Mouse (Mus musculus): ENCODE measurements at regions not wholly inside any gene's neighbourhood (a gene's known extent, or its start where the extent isn't known, plus 50 kb on each side); places are given as distances from the start of the nearest gene placed in this dataset.

GRCm38 (mm10) chr15:40223272-40223671 lies 89.1 kb downstream of the 9330182O14Rik start:
- Histone ChIP-seq H3K4me3 (ENCODE audit: low read depth, low read length) (no peak overlapping the region), H3K4me2 (ENCODE audit: low read depth) (no peak overlapping the region), H3K27ac (ENCODE audit: low read depth, low read length) (no peak overlapping the region), H3K9me3 (ENCODE audit: control insufficient read depth, low read length) (0 out of 2 replicates have a peak, but pooled peaks cover 2% of the 10 kb centered on the region), H3K9ac (ENCODE audit: low read length) (no peak overlapping the region), H3K4me1 (ENCODE audit: control insufficient read depth, insufficient read depth, low read length) (no peaks in the 10 kb centered on the region), H3K36me3 (ENCODE audit: control insufficient read depth, insufficient read depth, low read length) (no peaks in the 10 kb centered on the region), H3K27me3 (ENCODE audit: control insufficient read depth, insufficient read depth, low read length) (no peaks in the 10 kb centered on the region)
- WGBS, result 88% methylated on average over 3 of the region's 3 CpGs
- ATAC-seq (ENCODE audit: insufficient read depth, low FRiP score, low TSS enrichment) (no peak), DNase-seq (ENCODE audit: low spot score) (no peak)

GRCm38 (mm10) chr15:40241764-40242163 lies 107.6 kb downstream of the 9330182O14Rik start:
- Histone ChIP-seq H3K27me3 (ENCODE audit: control insufficient read depth, insufficient read depth, low read length) (no peaks in the 10 kb centered on the region), H3K36me3 (ENCODE audit: control insufficient read depth, insufficient read depth, low read length) (no peaks in the 10 kb centered on the region), H3K4me3 (ENCODE audit: low read depth, low read length) (no peak overlapping the region), H3K9me3 (ENCODE audit: control insufficient read depth, low read length) (no peaks in the 10 kb centered on the region), H3K4me2 (ENCODE audit: low read depth) (no peak overlapping the region), H3K9ac (ENCODE audit: low read length) (no peak overlapping the region), H3K27ac (ENCODE audit: low read depth, low read length) (no peak overlapping the region), H3K4me1 (ENCODE audit: control insufficient read depth, insufficient read depth, low read length) (no peaks in the 10 kb centered on the region)
- DNase-seq (ENCODE audit: low spot score) (no peak), ATAC-seq (ENCODE audit: insufficient read depth, low FRiP score, low TSS enrichment) (no peak)
- WGBS, result 63% methylated on average over 4 of the region's 4 CpGs

- no peak for ATAC-seq (ENCODE audit: insufficient read depth, low FRiP score, low TSS enrichment)
- H3K9ac ChIP-seq (ENCODE audit: low read length), result no peak overlapping the region
Observed at GRCm38 (mm10) chr15:40248966-40249365, 114.8 kb downstream of the 9330182O14Rik start.

GRCm38 (mm10) chr15:40259433-40259832 lies 125.3 kb downstream of the 9330182O14Rik start:
- ATAC-seq (ENCODE audit: insufficient read depth, low FRiP score, low TSS enrichment) (no peak), DNase-seq (ENCODE audit: low spot score) (no peak)
- Histone ChIP-seq H3K4me1 (ENCODE audit: control insufficient read depth, insufficient read depth, low read length) (no peaks in the 10 kb centered on the region), H3K36me3 (ENCODE audit: control insufficient read depth, insufficient read depth, low read length) (no peaks in the 10 kb centered on the region), H3K27me3 (ENCODE audit: control insufficient read depth, insufficient read depth, low read length) (no peaks in the 10 kb centered on the region), H3K9me3 (ENCODE audit: control insufficient read depth, low read length) (no peaks in the 10 kb centered on the region), H3K27ac (ENCODE audit: low read depth, low read length) (no peak overlapping the region), H3K4me2 (ENCODE audit: low read depth) (no peak overlapping the region), H3K9ac (ENCODE audit: low read length) (no peak overlapping the region), H3K4me3 (ENCODE audit: low read depth, low read length) (no peak overlapping the region)
- WGBS, result 86% methylated on average over 5 of the region's 5 CpGs

More at GRCm38 (mm10) chr15:40248966-40249365, 114.8 kb downstream of the 9330182O14Rik start:
- H3K4me1 ChIP-seq (ENCODE audit: control insufficient read depth, insufficient read depth, low read length), result no peaks in the 10 kb centered on the region
- H3K4me2 ChIP-seq (ENCODE audit: low read depth), result no peak overlapping the region
- no peak overlapping the region for H3K4me3 ChIP-seq (ENCODE audit: low read depth, low read length)
- no peaks in the 10 kb centered on the region for H3K9me3 ChIP-seq (ENCODE audit: control insufficient read depth, low read length)
- H3K27ac ChIP-seq (ENCODE audit: low read depth, low read length), result no peak overlapping the region
- no peaks in the 10 kb centered on the region for H3K36me3 ChIP-seq (ENCODE audit: control insufficient read depth, insufficient read depth, low read length)
- no peak for DNase-seq (ENCODE audit: low spot score)
- no peaks in the 10 kb centered on the region for H3K27me3 ChIP-seq (ENCODE audit: control insufficient read depth, insufficient read depth, low read length)
- 76% methylated on average over 4 of the region's 4 CpGs for WGBS

- Histone ChIP-seq H3K4me3 (ENCODE audit: low read depth, low read length) (no peak overlapping the region), H3K9ac (ENCODE audit: low read length) (no peak overlapping the region), H3K27me3 (ENCODE audit: control insufficient read depth, insufficient read depth, low read length) (no peaks in the 10 kb centered on the region), H3K9me3 (ENCODE audit: control insufficient read depth, low read length) (no peaks in the 10 kb centered on the region), H3K27ac (ENCODE audit: low read depth, low read length) (no peak overlapping the region), H3K4me1 (ENCODE audit: control insufficient read depth, insufficient read depth, low read length) (no peaks in the 10 kb centered on the region), H3K4me2 (ENCODE audit: low read depth) (no peak overlapping the region), H3K36me3 (ENCODE audit: control insufficient read depth, insufficient read depth, low read length) (no peaks in the 10 kb centered on the region)
- 72% methylated on average over 1 of the region's 1 CpGs for WGBS
- DNase-seq (ENCODE audit: low spot score), result no peak
- no peak for ATAC-seq (ENCODE audit: insufficient read depth, low FRiP score, low TSS enrichment)
Observed at GRCm38 (mm10) chr15:40279021-40279420, 144.9 kb downstream of the 9330182O14Rik start.

- no peak for DNase-seq (ENCODE audit: low spot score)
Observed at GRCm38 (mm10) chr15:40280551-40280950, 146.4 kb downstream of the 9330182O14Rik start.

GRCm38 (mm10) chr15:40281078-40281720 lies 147.0 kb downstream of the 9330182O14Rik start:
- Histone ChIP-seq H3K9me3 (ENCODE audit: control insufficient read depth, low read length) (no peaks in the 10 kb centered on the region), H3K4me2 (ENCODE audit: low read depth) (no peak overlapping the region), H3K9ac (ENCODE audit: low read length) (no peak overlapping the region), H3K27me3 (ENCODE audit: control insufficient read depth, insufficient read depth, low read length) (no peaks in the 10 kb centered on the region), H3K4me3 (ENCODE audit: low read depth, low read length) (no peak overlapping the region), H3K4me1 (ENCODE audit: control insufficient read depth, insufficient read depth, low read length) (no peaks in the 10 kb centered on the region), H3K36me3 (ENCODE audit: control insufficient read depth, insufficient read depth, low read length) (no peaks in the 10 kb centered on the region), H3K27ac (ENCODE audit: low read depth, low read length) (no peak overlapping the region)
- DNase-seq (ENCODE audit: low spot score) (no peak), ATAC-seq (ENCODE audit: insufficient read depth, low FRiP score, low TSS enrichment) (no peak)
- WGBS, result 95% methylated on average over 1 of the region's 1 CpGs

More at GRCm38 (mm10) chr15:40280551-40280950, 146.4 kb downstream of the 9330182O14Rik start:
- Histone ChIP-seq H3K4me2 (ENCODE audit: low read depth) (no peak overlapping the region), H3K4me1 (ENCODE audit: control insufficient read depth, insufficient read depth, low read length) (no peaks in the 10 kb centered on the region), H3K36me3 (ENCODE audit: control insufficient read depth, insufficient read depth, low read length) (no peaks in the 10 kb centered on the region), H3K4me3 (ENCODE audit: low read depth, low read length) (no peak overlapping the region), H3K9ac (ENCODE audit: low read length) (no peak overlapping the region), H3K27ac (ENCODE audit: low read depth, low read length) (no peak overlapping the region), H3K9me3 (ENCODE audit: control insufficient read depth, low read length) (no peaks in the 10 kb centered on the region), H3K27me3 (ENCODE audit: control insufficient read depth, insufficient read depth, low read length) (no peaks in the 10 kb centered on the region)
- ATAC-seq (ENCODE audit: insufficient read depth, low FRiP score, low TSS enrichment), result no peak

GRCm38 (mm10) chr15:40291602-40292001 lies 157.4 kb downstream of the 9330182O14Rik start:
- Histone ChIP-seq H3K9me3 (ENCODE audit: control insufficient read depth, low read length) (no peaks in the 10 kb centered on the region), H3K27ac (ENCODE audit: low read depth, low read length) (no peak overlapping the region), H3K4me3 (ENCODE audit: low read depth, low read length) (no peak overlapping the region), H3K9ac (ENCODE audit: low read length) (no peak overlapping the region), H3K27me3 (ENCODE audit: control insufficient read depth, insufficient read depth, low read length) (no peaks in the 10 kb centered on the region), H3K4me2 (ENCODE audit: low read depth) (no peak overlapping the region), H3K36me3 (ENCODE audit: control insufficient read depth, insufficient read depth, low read length) (no peaks in the 10 kb centered on the region), H3K4me1 (ENCODE audit: control insufficient read depth, insufficient read depth, low read length) (no peaks in the 10 kb centered on the region)
- 100% methylated on average over 1 of the region's 1 CpGs for WGBS
- DNase-seq (ENCODE audit: low spot score) (no peak), ATAC-seq (ENCODE audit: insufficient read depth, low FRiP score, low TSS enrichment) (no peak)

- Histone ChIP-seq H3K4me3 (ENCODE audit: low read depth, low read length) (no peak overlapping the region), H3K4me1 (ENCODE audit: control insufficient read depth, insufficient read depth, low read length) (no peaks in the 10 kb centered on the region), H3K27me3 (ENCODE audit: control insufficient read depth, insufficient read depth, low read length) (no peaks in the 10 kb centered on the region), H3K4me2 (ENCODE audit: low read depth) (no peak overlapping the region), H3K9me3 (ENCODE audit: control insufficient read depth, low read length) (no peaks in the 10 kb centered on the region), H3K27ac (ENCODE audit: low read depth, low read length) (no peak overlapping the region), H3K9ac (ENCODE audit: low read length) (no peak overlapping the region), H3K36me3 (ENCODE audit: control insufficient read depth, insufficient read depth, low read length) (no peaks in the 10 kb centered on the region)
- ATAC-seq (ENCODE audit: insufficient read depth, low FRiP score, low TSS enrichment) (no peak), DNase-seq (ENCODE audit: low spot score) (no peak)
- WGBS, result 83% methylated on average over 2 of the region's 2 CpGs
Observed at GRCm38 (mm10) chr15:40312226-40312625, 178.1 kb downstream of the 9330182O14Rik start.
